Mouse (Mus musculus): ENCODE results near the gene Tlk2.
"Not testable (repeated sequence)": the region's sequence is repeated elsewhere in the genome, so short reads cannot be mapped to it uniquely, and the experiment has no call there.

The Tlk2 gene

GRCm38 (mm10) chr11:105178516-105178915 lies at the start of gene Tlk2:
Tlk2 (plus strand) TSS chr11:105178807.
- no peak for DNase-seq

DNA sequence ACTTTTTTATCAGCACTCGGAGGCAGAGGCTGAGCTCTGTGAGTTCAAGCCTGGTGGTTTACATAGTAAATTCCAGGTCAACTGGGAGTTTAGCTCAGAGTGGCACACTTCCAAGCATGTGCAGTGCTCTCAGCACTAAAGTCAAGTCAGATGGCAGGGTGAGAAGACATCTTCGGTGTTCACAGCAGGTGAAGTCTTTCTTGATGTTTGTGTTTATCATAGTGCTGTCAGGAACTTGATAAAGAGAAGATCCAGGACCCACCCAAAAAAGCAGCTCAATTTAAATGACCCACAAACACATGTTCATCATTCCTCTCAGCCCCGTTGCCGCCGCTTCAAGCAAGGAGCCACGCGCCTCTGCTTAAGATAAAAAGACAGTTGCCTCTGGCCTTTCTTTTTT lies 42.9 kb upstream of the Tlk2 start:
- DNase-seq, result no peak

GRCm38 (mm10) chr11:105137255-105137654 lies 41.4 kb upstream of the Tlk2 start:
- DNase-seq, result not testable (repeated sequence)

GRCm38 (mm10) chr11:105140512-105140911 lies 38.1 kb upstream of the Tlk2 start:
- not testable (repeated sequence) for DNase-seq

- no peak for DNase-seq
Observed at GRCm38 (mm10) chr11:105141115-105141514, 37.5 kb upstream of the Tlk2 start.

GRCm38 (mm10) chr11:105143564-105143963 lies 35.0 kb upstream of the Tlk2 start:
- DNase-seq, result no peak

- no peak for DNase-seq
Observed at GRCm38 (mm10) chr11:105144084-105144483, 34.5 kb upstream of the Tlk2 start.

DNA sequence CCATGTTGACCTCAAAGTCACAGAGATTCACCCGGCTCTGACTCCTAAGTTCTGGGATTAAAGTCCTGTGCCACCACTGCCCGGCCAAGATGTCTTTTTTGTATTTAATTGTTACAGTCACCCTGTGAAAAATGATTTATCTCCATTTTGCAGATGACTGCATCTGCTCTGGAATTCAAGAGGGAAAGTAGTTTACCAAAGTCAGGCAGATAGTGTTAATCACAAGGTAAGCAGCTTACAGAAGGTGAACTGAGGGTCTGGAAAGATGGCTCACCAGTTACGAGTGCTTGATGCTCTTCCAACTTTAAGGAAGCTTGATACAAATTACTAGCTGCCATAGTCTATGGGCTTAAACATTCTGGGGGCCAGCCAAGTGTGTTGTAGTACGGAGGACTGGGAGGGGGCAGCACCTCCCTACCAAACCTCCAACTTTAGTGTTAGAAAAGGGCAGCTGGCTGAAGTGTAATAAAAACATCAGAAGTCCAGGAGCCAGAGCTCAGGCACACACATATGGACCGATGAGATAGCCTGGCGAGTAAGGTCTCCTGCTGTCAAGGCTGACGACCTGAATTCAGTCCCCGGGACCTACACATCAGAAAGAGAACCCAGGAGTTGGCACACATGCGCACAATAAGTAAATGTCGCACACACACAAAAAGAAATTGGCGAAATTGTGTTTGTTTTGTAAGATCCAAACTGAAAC lies 33.9 kb upstream of the Tlk2 start:
- peak; percentile 52 to 69 for DNase-seq

DNA sequence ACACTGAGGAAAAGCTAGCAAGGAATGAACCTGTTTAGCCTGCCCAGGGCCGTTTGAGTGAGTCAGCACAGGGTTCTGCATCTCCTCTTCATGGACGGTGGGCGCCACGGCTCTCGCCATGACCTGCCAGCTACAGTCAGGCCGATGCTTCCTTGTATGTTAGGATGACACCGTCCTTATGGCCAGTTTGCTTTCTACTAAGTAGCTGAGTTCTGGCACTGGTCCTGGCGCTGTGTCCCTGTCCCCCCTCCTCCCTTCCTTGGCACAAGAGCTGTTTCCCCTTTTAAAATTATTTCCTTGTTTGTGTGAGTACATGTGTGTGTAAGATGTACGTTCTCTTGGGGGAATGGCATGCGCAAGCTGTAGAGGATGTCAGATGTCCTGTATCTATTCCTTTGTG lies 33.4 kb upstream of the Tlk2 start:
- peak; percentile 19 to 43 for DNase-seq

DNA sequence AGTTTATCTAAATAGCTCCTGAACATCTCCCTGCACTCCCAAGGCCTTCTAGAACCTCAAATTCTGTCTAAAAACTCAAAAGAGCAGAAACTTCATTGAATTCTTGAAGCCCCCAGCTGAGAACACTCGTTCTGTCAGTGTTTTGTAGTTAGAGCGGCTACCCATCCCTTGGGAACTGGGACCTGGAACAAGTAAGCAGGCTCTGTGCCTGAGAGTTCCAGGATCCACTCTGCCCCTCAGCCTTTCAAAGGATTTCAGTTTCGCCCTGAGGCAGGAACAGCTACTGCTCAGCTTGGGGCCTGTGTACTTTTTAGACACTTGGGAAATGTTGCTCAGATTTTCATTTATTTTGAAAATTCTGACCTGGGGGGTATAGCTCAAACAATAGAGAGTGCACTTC lies 32.0 kb upstream of the Tlk2 start, which contains the start of gene Gm10842:
Gene Gm10842 (plus strand): TSS at position 301 of the 400 bp plus-strand sequence.
- no peak for DNase-seq

GRCm38 (mm10) chr11:105149353-105149752 lies 29.3 kb upstream of the Tlk2 start:
- no peak for DNase-seq

- DNase-seq, result no peak
Observed at GRCm38 (mm10) chr11:105149766-105150165, 28.8 kb upstream of the Tlk2 start.

GRCm38 (mm10) chr11:105150691-105151090 lies 27.9 kb upstream of the Tlk2 start:
- DNase-seq, result no peak

GRCm38 (mm10) chr11:105151226-105152016 lies 27.2 kb upstream of the Tlk2 start:
- DNase-seq, result peak in 1 of 2 experiments; percentile 37

DNA sequence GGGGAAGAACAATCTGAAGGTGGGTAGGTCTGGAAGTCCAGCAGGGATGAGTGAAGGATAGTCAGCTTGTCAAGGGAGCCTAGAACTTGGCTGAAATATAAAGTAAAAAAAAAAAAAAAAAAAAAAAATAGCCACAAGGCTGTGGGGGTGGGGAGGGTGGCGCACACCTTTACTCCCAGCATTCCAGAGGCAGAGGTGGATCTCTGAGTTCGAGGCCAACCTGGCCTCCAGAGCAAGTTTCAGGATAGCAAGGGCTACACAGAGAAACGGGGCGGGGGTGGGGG lies 26.6 kb upstream of the Tlk2 start:
- DNase-seq, result no peak

DNA sequence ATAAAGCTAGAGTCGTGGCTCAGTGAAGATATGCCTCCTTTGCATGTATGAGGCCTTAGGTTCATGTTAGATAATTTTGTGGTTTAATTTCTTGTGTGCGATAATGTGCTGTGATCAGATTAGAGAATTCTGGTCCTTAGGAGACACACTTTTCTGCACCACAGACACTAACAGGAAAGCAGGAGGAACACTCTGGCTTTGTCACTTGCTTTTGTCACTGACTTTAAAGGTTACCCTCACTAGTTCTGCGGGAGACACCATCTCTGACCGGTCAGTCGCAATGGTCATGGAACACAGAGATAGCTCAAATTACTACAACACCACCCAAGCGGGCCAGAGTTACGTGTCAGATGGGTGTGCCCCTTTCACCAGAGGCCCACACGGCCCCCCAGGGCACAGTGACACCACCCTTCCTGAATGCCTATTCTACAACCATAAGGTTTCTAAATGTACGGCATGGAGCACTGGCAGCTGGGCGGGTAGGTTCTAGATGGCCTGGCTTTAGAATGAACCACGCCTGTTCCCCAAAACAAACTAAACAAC lies 26.2 kb upstream of the Tlk2 start:
- DNase-seq, result no peak

DNA sequence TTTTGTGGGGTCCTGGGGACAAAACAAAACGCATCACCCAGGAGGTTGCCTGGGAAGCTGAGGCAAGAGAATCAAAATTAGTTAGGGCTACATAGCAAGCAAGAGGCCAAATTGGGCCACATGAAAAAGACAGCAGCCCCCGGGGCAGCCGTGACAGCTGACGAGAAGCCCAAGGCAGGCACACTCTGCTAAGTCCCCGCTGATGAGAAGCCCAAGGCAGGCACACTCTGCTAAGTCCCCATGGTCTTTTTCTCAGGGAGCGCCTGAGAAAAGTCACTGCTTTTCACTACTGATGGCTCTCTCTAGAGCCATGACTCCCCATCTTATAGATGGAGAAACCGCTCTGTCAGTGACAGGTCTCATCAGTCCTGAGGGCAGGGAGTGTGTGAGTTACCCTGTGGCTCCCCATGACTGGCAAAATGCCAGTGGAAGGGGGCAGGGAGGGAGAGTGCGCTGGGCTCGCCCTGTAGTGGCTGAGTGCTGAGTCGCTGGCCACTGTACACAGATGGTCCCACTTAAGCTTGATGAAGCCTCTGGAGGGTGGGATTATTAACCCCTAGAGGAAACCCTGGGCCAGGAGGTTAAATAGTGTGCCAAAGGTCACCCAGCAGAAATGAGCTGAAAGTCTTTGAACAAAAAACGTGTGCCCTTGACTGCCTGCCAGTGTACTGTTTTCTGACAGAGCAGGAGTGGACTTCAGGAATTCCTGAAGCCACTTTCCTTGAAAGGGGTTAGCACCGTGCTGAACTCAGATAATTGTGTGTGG lies 25.4 kb upstream of the Tlk2 start:
- peak; percentile 71 to 81 for DNase-seq

GRCm38 (mm10) chr11:105155915-105156314 lies 22.7 kb upstream of the Tlk2 start:
- DNase-seq, result peak in 1 of 2 experiments; percentile 50

- DNase-seq, result peak in 1 of 2 experiments; percentile 18
Observed at GRCm38 (mm10) chr11:105156748-105157267, 21.8 kb upstream of the Tlk2 start.

GRCm38 (mm10) chr11:105158047-105158446 lies 20.6 kb upstream of the Tlk2 start:
- DNase-seq, result no peak

DNA sequence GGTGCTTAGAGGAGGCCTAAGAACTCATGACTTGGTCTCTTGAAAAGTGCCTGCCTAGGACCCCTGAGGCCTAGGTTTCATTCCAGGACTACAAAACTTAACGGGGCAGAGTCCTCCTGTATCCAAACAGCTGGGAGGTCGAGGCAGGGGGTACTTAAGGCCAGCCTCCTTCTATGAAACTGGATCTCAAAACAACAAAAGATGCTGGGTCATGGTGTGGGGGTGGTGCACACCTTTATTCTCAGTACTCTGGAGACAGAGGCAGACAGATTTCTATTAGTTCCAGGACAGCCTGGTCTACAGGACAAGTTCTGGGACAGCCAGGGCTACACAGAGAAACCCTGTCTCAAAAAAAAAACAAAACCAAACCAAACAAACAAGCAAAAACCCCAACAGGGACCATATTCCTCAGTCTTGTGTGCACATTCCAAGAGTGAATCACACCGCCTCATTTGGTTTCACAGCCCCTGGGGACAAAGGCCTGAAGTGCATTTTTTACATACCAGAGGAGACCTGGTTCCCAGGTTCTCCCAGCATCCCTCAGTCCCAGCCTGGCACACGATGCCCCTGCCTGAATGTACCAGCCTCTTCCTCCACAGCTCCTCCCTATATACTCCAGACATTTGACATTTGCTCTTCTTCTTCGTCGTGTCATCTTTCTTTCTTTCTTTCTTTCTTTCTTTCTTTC lies 18.8 kb upstream of the Tlk2 start:
- no peak for DNase-seq

DNA sequence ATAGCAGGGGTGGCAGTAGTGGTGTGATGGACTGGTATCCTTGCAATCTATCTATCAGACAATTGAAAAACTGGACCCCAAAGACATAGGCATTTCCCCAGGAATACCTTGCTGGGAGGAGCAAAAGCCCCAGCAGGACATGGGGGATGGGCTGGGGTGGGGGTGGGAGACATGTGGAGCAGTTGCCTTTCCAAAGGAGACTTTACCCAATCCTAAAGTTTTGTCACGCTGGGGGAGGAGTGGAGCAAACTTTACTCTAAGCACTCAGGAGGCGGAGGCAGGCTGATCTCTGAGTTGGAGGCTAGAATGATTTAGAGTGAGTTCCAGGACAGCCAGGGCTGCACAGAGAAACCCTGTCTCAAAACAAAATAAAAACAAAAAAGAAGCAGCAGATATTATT lies 17.2 kb upstream of the Tlk2 start:
- DNase-seq, result no peak

Data from kidney, postnatal 4 days (tissue).